Mouse (Mus musculus): ENCODE data around the gene Manbal.

- no peak for TF ChIP-seq CTCF (IDR thresholded peaks at IDR 0.05; ENCODE audit: insufficient read depth, low read depth, low read length)
- TF ChIP-seq POLR2A (IDR thresholded peaks at IDR 0.05; ENCODE audit: insufficient read depth, low read depth, low read length): no peak
These were observed 19.8 kb upstream of the Manbal start, which contains the start of gene Ghrh for GRCm38 (mm10) chr2:157347361-157348159.
